Mouse (Mus musculus) embryo, embryonic 10.5 days (tissue): ENCODE measurements around the gene Gm12216.
"Not testable (repeated sequence)": the region's sequence is repeated elsewhere in the genome, so short reads cannot be mapped to it uniquely, and the experiment has no call there.

Source experiments
- DNase-seq: peaks from one replicate; pipeline ENCODE4 v3.0.0-alpha.2; 2015; ENCODE audit warnings: low spot score

The Gm12216 gene

GRCm38 (mm10) chr11:53770125-53770791 lies 88.8 kb downstream of the Gm12216 start:
- DNase-seq, result peak; percentile 73

GRCm38 (mm10) chr11:53769760-53770124 lies 89.3 kb downstream of the Gm12216 start, which contains the start of gene Irf1:
TSS of gene Irf1 (plus strand) at chr11:53770014.
- peak; percentile 86 for DNase-seq

GRCm38 (mm10) chr11:53769185-53769576 lies 89.9 kb downstream of the Gm12216 start:
- no peak for DNase-seq

- no peak for DNase-seq
Measured at GRCm38 (mm10) chr11:53768422-53769184, 90.5 kb downstream of the Gm12216 start.

- DNase-seq, result no peak
Measured at GRCm38 (mm10) chr11:53764581-53764980, 94.5 kb downstream of the Gm12216 start.

GRCm38 (mm10) chr11:53763496-53764140 lies 95.4 kb downstream of the Gm12216 start:
- DNase-seq, result peak; percentile 80

- DNase-seq, result peak; percentile 49
Measured at GRCm38 (mm10) chr11:53762827-53763495, 96.1 kb downstream of the Gm12216 start.

GRCm38 (mm10) chr11:53762426-53762825 lies 96.6 kb downstream of the Gm12216 start:
- DNase-seq, result no peak

GRCm38 (mm10) chr11:53761822-53762221 lies 97.2 kb downstream of the Gm12216 start:
- DNase-seq, result no peak

GRCm38 (mm10) chr11:53761284-53761683 lies 97.8 kb downstream of the Gm12216 start:
- no peak for DNase-seq

GRCm38 (mm10) chr11:53759545-53760406 lies 99.3 kb downstream of the Gm12216 start:
- no peak for DNase-seq

GRCm38 (mm10) chr11:53758791-53759351 lies 100.2 kb downstream of the Gm12216 start:
- peak; percentile 39 for DNase-seq

- DNase-seq, result not testable (repeated sequence)
Measured at GRCm38 (mm10) chr11:53758033-53758432, 101.0 kb downstream of the Gm12216 start.

- DNase-seq, result no peak
Measured at GRCm38 (mm10) chr11:53757612-53758011, 101.4 kb downstream of the Gm12216 start.

- DNase-seq, result no peak
Measured at GRCm38 (mm10) chr11:53755011-53755595, 104.0 kb downstream of the Gm12216 start.

GRCm38 (mm10) chr11:53749716-53750352 lies 109.2 kb downstream of the Gm12216 start:
- DNase-seq, result no peak

- no peak for DNase-seq
Measured at GRCm38 (mm10) chr11:53749306-53749705, 109.8 kb downstream of the Gm12216 start.

- no peak for DNase-seq
Measured at GRCm38 (mm10) chr11:53748614-53749013, 110.4 kb downstream of the Gm12216 start.

GRCm38 (mm10) chr11:53747985-53748384 lies 111.1 kb downstream of the Gm12216 start:
- no peak for DNase-seq

- DNase-seq, result no peak
Measured at GRCm38 (mm10) chr11:53745260-53745659, 113.8 kb downstream of the Gm12216 start.
